Mouse (Mus musculus) brain, embryonic 14.5 days (tissue): ENCODE measurements at regions not wholly inside any gene's neighbourhood (a gene's known extent, or its start where the extent isn't known, plus 50 kb on each side); places are given as distances from the start of the nearest gene placed in this dataset.

ENCODE experiments used
- CTCF ChIP-seq: fragments of 200-500 bp; IDR thresholded peaks from 2 replicates; pipeline ENCODE4 v1.5.1; 2012; ENCODE audit warnings: inconsistent platforms, mild to moderate bottlenecking, moderate library complexity, borderline replicate concordance; ENCODE audit not compliant: insufficient read depth, insufficient read length; ENCODE audit errors: extremely low read depth
- POLR2A ChIP-seq: fragments of 200-500 bp; IDR thresholded peaks from 2 replicates; pipeline ENCODE4 v1.6.1; 2012; ENCODE audit warnings: mild to moderate bottlenecking, inconsistent platforms, borderline replicate concordance; ENCODE audit not compliant: poor library complexity, insufficient read depth, insufficient read length, severe bottlenecking; ENCODE audit errors: extremely low read depth

- TF ChIP-seq CTCF (no peak), POLR2A (no peak)
These were observed 1071.0 kb upstream of the Sel1l start for GRCm38 (mm10) chr12:92919920-92920319.
